Mouse (Mus musculus) kidney, embryonic 14.5 days (tissue): ENCODE results near the gene Emc4. TPM values are rescaled to one million over a fixed set of nuclear protein-coding genes. Genes with fewer than 3 reads are reported as not detected.

Experiments used
- ATAC-seq: fragments of 200-750 bp; cut with Nextera tagmentation; 2 replicates; pipeline ENCODE4 v1.8.0; 2017; ENCODE audit warnings: moderate number of reproducible peaks, mild to moderate bottlenecking, moderate TSS enrichment, moderate library complexity; ENCODE audit not compliant: low FRiP score, low TSS enrichment
- H3K27ac ChIP-seq: fragments of 300-500 bp; sonication (generic); 2 replicates; pipeline ENCODE4 v1.5.1; 2014; ENCODE audit warnings: low read depth, mild to moderate bottlenecking, low read length, moderate library complexity, mixed read lengths
- H3K27me3 ChIP-seq: fragments of 300-500 bp; sonication (generic); 2 replicates; pipeline ENCODE4 v1.6.1; 2014; ENCODE audit warnings: mild to moderate bottlenecking, low read length; ENCODE audit not compliant: control insufficient read depth, insufficient read depth
- H3K36me3 ChIP-seq: fragments of 300-500 bp; sonication (generic); 2 replicates; pipeline ENCODE4 v1.6.1; 2014; ENCODE audit warnings: low read length, mixed read lengths; ENCODE audit not compliant: control insufficient read depth, insufficient read depth
- H3K4me1 ChIP-seq: fragments of 300-500 bp; sonication (generic); 2 replicates; pipeline ENCODE4 v1.6.1; 2014; ENCODE audit warnings: low read length, mixed read lengths; ENCODE audit not compliant: control insufficient read depth, insufficient read depth
- H3K4me2 ChIP-seq: fragments of 300-500 bp; sonication (generic); replicated peaks from 2 replicates; pipeline ENCODE4 v1.6.1; 2014; ENCODE audit warnings: low read depth, mild to moderate bottlenecking, low read length
- H3K4me3 ChIP-seq: fragments of 300-500 bp; sonication (generic); 2 replicates; pipeline ENCODE4 v1.5.1; 2014; ENCODE audit warnings: mild to moderate bottlenecking, low read length
- H3K9ac ChIP-seq: fragments of 300-500 bp; sonication (generic); 2 replicates; pipeline ENCODE4 v1.6.1; 2014; ENCODE audit warnings: low read depth, mild to moderate bottlenecking, low read length, moderate library complexity
- H3K9me3 ChIP-seq: fragments of 300-500 bp; sonication (generic); 2 replicates; pipeline ENCODE4 v1.6.1; 2016; ENCODE audit warnings: low read length; ENCODE audit not compliant: control insufficient read depth
- whole genome bisulfite sequencing: fragments of 180-500 bp; shearing (Covaris S2); extraction: QIAGEN DNeasy Blood & Tissue Kit; methylation state at CpG from one replicate; pipeline ENCODE4 v1.1.7; 2014; 5-methylcytosine and 5-hydroxymethylcytosine counted together
- polyA plus RNA-seq: library from polyadenylated mRNA; unstranded; fragments of >200 nt; fragmentation: Nextera tagmentation; extraction: Ambion mirVana; gene quantifications from 2 replicates; pipeline ENCODE4 v1.2.1, GENCODE M21; 2014

The Emc4 gene
- polyA plus RNA-seq = 123 and 132 TPM in 2 replicates

GRCm38 (mm10) chr2:112367726-112368673, at the start of gene Emc4:
Gene Emc4, minus strand, starts transcription at chr2:112368027.
- Histone ChIP-seq H3K27me3 (no peaks in the 10 kb centered on the region), H3K9me3 (no peaks in the 10 kb centered on the region), H3K4me3 (peak within 1 kb of the TSS; percentile 90), H3K9ac (peak within 1 kb of the TSS; percentile 79), H3K27ac (peak within 1 kb of the TSS; percentile 91), H3K4me2 (peak within 1 kb of the TSS; percentile 78), H3K4me1 (peaks cover 8% of the 10 kb centered on the region; the same call in 1 of the 2 replicates), H3K36me3 (peaks cover 16% of the 10 kb centered on the region; the same call in 1 of the 2 replicates)
- peak; percentile 88 for ATAC-seq
- WGBS = 2% methylated on average over 46 of the region's 46 CpGs

DNA sequence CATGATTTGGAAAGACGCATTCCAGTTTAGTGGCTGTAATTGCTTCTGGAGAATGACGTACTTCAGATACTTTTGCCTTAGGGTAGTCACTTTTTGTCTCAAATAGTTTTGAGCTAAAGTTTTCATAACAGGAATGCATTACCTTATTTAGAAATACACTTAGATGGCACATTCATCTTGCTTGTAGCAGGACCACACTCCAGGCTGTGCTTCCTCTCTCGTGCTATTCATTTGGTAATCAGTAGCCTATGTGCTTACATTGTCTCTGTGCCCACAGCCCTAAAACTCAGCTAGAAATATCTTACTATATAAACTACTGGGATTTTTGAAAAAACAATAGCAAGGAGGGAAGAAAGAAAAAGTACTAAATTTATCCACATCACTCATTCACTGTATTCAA, 39.2 kb upstream of the Emc4 start:
- H3K4me3 ChIP-seq = no peak overlapping the region
- 94% methylated on average over 3 of the region's 3 CpGs for WGBS
- H3K27me3 ChIP-seq = no peaks in the 10 kb centered on the region
- H3K4me2 ChIP-seq = no peak overlapping the region
- no peak overlapping the region for H3K9ac ChIP-seq
- no peaks in the 10 kb centered on the region for H3K9me3 ChIP-seq
- no peak for ATAC-seq
- H3K36me3 ChIP-seq = peaks cover 30% of the 10 kb centered on the region
- no peaks in the 10 kb centered on the region for H3K4me1 ChIP-seq
- no peak overlapping the region for H3K27ac ChIP-seq

GRCm38 (mm10) chr2:112396649-112397048, 28.8 kb upstream of the Emc4 start:
- no peak overlapping the region for H3K9ac ChIP-seq
- no peaks in the 10 kb centered on the region for H3K36me3 ChIP-seq
- no peak overlapping the region for H3K4me2 ChIP-seq
- ATAC-seq = no peak
- no peaks in the 10 kb centered on the region for H3K27me3 ChIP-seq
- WGBS = 50% methylated on average over 1 of the region's 1 CpGs
- H3K27ac ChIP-seq = no peak overlapping the region
- H3K4me1 ChIP-seq = no peaks in the 10 kb centered on the region
- H3K9me3 ChIP-seq = no peaks in the 10 kb centered on the region
- H3K4me3 ChIP-seq = no peak overlapping the region

DNA sequence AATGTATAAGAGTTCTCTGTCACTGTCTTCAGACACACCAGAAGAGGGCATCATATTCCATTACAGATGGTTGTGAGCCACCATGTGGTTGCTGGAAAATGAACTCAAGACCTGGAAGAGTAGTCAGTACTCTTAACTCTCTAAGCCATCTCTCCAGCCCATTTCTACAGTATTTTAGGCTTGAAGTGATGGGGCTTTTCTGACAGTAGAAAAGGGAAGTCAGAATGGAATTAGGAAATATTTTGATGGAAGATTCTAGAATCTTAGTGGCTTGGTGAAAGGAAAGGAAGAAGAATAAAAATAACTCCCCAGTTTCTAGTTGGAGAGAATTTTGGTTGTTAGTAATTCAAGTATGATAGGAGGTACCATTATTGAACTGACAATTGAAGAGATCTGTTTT, 26.1 kb upstream of the Emc4 start:
- Histone ChIP-seq H3K4me2 (no peak overlapping the region), H3K4me3 (no peak overlapping the region), H3K27ac (no peak overlapping the region), H3K27me3 (no peaks in the 10 kb centered on the region), H3K4me1 (no peaks in the 10 kb centered on the region), H3K9ac (no peak overlapping the region), H3K36me3 (no peaks in the 10 kb centered on the region), H3K9me3 (no peaks in the 10 kb centered on the region)
- no peak for ATAC-seq

DNA sequence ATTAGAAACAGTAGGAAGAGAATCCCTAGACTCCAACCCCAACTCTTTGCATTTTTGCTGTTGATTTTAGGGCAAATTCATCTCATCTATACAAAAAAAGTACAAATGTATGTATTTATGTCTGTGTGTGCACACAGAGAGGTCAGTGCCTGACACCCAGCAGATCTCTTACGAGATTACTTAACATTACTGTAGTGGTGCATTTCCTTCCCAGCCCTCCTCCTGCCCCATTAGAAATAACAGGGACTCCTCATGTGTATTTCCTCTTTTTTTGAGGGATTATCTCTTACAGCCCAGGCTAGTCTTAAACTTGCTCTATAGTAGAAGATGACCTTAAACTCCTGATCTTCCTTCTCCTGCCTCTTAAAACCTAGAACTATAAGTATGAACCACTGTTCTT, 24.9 kb upstream of the Emc4 start:
- H3K9ac ChIP-seq = no peak overlapping the region
- no peaks in the 10 kb centered on the region for H3K27me3 ChIP-seq
- WGBS = 88% methylated on average over 1 of the region's 1 CpGs
- H3K4me1 ChIP-seq = no peaks in the 10 kb centered on the region
- H3K4me3 ChIP-seq = no peak overlapping the region
- no peak overlapping the region for H3K4me2 ChIP-seq
- no peak for ATAC-seq
- no peaks in the 10 kb centered on the region for H3K9me3 ChIP-seq
- H3K36me3 ChIP-seq = no peaks in the 10 kb centered on the region
- no peak overlapping the region for H3K27ac ChIP-seq

DNA sequence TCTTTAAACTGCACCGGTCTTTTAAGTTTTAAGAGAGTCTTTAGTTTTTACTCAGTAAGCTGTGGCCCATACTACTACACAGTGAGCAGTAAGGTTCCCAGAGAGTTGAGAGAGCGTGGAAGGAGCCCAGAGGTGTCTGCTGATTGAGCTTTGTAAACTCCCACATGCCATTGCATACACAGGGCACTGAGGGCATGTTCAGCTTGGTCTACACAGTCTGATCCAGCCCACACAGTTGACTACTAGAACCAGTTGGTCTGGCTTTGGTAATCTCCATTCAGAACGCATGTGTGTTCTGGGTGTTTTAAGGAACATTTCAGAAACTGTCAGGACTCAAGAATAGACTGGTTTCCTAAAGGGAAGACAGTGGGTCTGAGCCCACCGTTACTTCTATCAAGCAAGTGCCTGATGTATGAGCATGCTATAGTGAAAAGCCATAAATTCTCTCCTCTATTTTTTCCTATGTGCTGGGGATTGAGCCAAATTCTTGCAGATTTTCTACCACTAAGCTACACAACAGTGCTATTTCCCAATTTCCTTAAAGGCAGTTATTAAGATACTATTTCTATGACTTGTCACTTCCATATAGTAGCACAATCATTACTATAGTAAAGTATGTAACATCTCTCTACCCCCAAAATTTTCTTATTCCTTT, 23.6 kb upstream of the Emc4 start:
- H3K36me3 ChIP-seq = no peaks in the 10 kb centered on the region
- no peaks in the 10 kb centered on the region for H3K4me1 ChIP-seq
- no peaks in the 10 kb centered on the region for H3K9me3 ChIP-seq
- H3K27me3 ChIP-seq = no peaks in the 10 kb centered on the region
- H3K4me3 ChIP-seq = no peak overlapping the region
- no peak overlapping the region for H3K9ac ChIP-seq
- 80% methylated on average over 4 of the region's 4 CpGs for WGBS
- H3K4me2 ChIP-seq = no peak overlapping the region
- H3K27ac ChIP-seq = no peak overlapping the region
- ATAC-seq = no peak

GRCm38 (mm10) chr2:112390843-112391242, 23.0 kb upstream of the Emc4 start:
- no peak overlapping the region for H3K27ac ChIP-seq
- ATAC-seq = no peak
- no peaks in the 10 kb centered on the region for H3K4me1 ChIP-seq
- no peak overlapping the region for H3K9ac ChIP-seq
- WGBS = 91% methylated on average over 5 of the region's 5 CpGs
- H3K4me2 ChIP-seq = no peak overlapping the region
- H3K9me3 ChIP-seq = no peaks in the 10 kb centered on the region
- no peak overlapping the region for H3K4me3 ChIP-seq
- H3K27me3 ChIP-seq = no peaks in the 10 kb centered on the region
- H3K36me3 ChIP-seq = no peaks in the 10 kb centered on the region

GRCm38 (mm10) chr2:112381219-112381618, 13.4 kb upstream of the Emc4 start:
- Histone ChIP-seq H3K4me3 (no peak overlapping the region), H3K4me2 (no peak overlapping the region), H3K9me3 (no peaks in the 10 kb centered on the region), H3K4me1 (peaks cover 7% of the 10 kb centered on the region; the same call in 1 of the 2 replicates), H3K27ac (no peak overlapping the region), H3K9ac (no peak overlapping the region), H3K36me3 (no peaks in the 10 kb centered on the region), H3K27me3 (no peaks in the 10 kb centered on the region)
- no peak for ATAC-seq
- 97% methylated on average over 1 of the region's 1 CpGs for whole genome bisulfite sequencing

- Histone ChIP-seq H3K9ac (peak overlapping the region; percentile 92), H3K36me3 (no peaks in the 10 kb centered on the region), H3K4me3 (peak overlapping the region; percentile 97), H3K4me1 (peaks cover 7% of the 10 kb centered on the region; the same call in 1 of the 2 replicates), H3K27me3 (no peaks in the 10 kb centered on the region), H3K4me2 (peak overlapping the region; percentile 69), H3K27ac (no peak overlapping the region), H3K9me3 (no peaks in the 10 kb centered on the region)
- ATAC-seq = no peak
- 32% methylated on average over 8 of the region's 8 CpGs for WGBS
Observed at GRCm38 (mm10) chr2:112380131-112380530, 12.3 kb upstream of the Emc4 start.
